ENCODE assay signal across 15 mouse cellular contexts in genomic region chr16:4971626-4972025, GRCm38 (mm10). TPM values are rescaled to one million over a fixed set of nuclear protein-coding genes. Genes with fewer than 3 reads are reported as not detected.
DNase-seq lines count a peak whose midpoint lies in the region; ATAC-seq lines count a peak whose summit lies in the region.
"Had no signal": no experiment of that assay in that cellular context is flagged by ENCODE, and none has a peak within 500 bp of the region (broad histone marks: within the 10 kb centered on the region; RNA-seq: fewer than 3 reads in every experiment).

No protein-coding gene starts in this region.

- 44% methylated on average over 4 of the region's 4 CpGs for WGBS in heart, embryonic 12.5 days

- H3K4me1 ChIP-seq in heart, embryonic 12.5 days (replicated peaks), result peaks cover 7% of the 10 kb centered on the region; the same call in 1 of the 2 replicates
- H3K4me1 ChIP-seq: embryonic facial prominence, embryonic 13.5 days; forebrain, embryonic 13.5 days; hindbrain, embryonic 10.5 days had no signal

- no peak overlapping the region for H3K4me2 ChIP-seq in heart, embryonic 12.5 days
- H3K4me2 ChIP-seq: embryonic facial prominence, embryonic 13.5 days; forebrain, embryonic 13.5 days; liver, embryonic 11.5 days had no signal

- no peaks in the 10 kb centered on the region for H3K36me3 ChIP-seq in heart, embryonic 12.5 days
- H3K36me3 ChIP-seq: embryonic facial prominence, embryonic 13.5 days had no signal

- no peaks in the 10 kb centered on the region for H3K9me3 ChIP-seq in heart, embryonic 12.5 days (replicated peaks)
- H3K9me3 ChIP-seq: embryonic facial prominence, embryonic 13.5 days; forebrain, embryonic 13.5 days; hindbrain, embryonic 10.5 days had no signal

- no peak overlapping the region for H3K4me3 ChIP-seq in heart, embryonic 12.5 days
- H3K4me3 ChIP-seq: embryonic facial prominence, embryonic 13.5 days; forebrain, embryonic 13.5 days; hindbrain, embryonic 10.5 days had no signal

- peak; percentile 3 to 39 for DNase-seq in heart, adult 9 months (ENCODE audit: low spot score in 2 of 2)
- peak; percentile 63 for DNase-seq in thymus, postnatal 0 days (ENCODE audit: low spot score)
- no peak for DNase-seq in thymus, adult 18-20 months
- peak; percentile 21 for DNase-seq in induced T-regulatory cell, adult 2 months (ENCODE audit: low read depth)
- DNase-seq in lung, postnatal 36 days, result peak; percentile 79
- no peak for DNase-seq in frontal cortex, postnatal 14 days (ENCODE audit: low spot score in 2 of 2)
- no peak for DNase-seq in right cerebral cortex, postnatal 36 days (ENCODE audit: low spot score in 2 of 2)
- DNase-seq: adrenal gland, adult 2 months; cerebellum, postnatal 25 days had no signal

- no peak overlapping the region for H3K27ac ChIP-seq in heart, embryonic 12.5 days (ENCODE audit: poor library complexity, severe bottlenecking)
- H3K27ac ChIP-seq: embryonic facial prominence, embryonic 13.5 days; forebrain, embryonic 13.5 days; hindbrain, embryonic 10.5 days had no signal

- ATAC-seq in heart, embryonic 12.5 days (ENCODE audit: insufficient number of reproducible peaks, low FRiP score), result no peak
- ATAC-seq: forebrain, embryonic 13.5 days; intestine, postnatal 0 days had no signal

- no peak overlapping the region for H3K9ac ChIP-seq in heart, embryonic 12.5 days
- H3K9ac ChIP-seq: embryonic facial prominence, embryonic 13.5 days; forebrain, embryonic 13.5 days had no signal

- no peaks in the 10 kb centered on the region for H3K27me3 ChIP-seq in heart, embryonic 12.5 days (replicated peaks)
- H3K27me3 ChIP-seq: embryonic facial prominence, embryonic 13.5 days; forebrain, embryonic 13.5 days had no signal

RNA-seq across cellular contexts. Expression of gene Anks3, which starts 7.6 kb away (rescaled TPM):
- polyA plus RNA-seq in heart, embryonic 12.5 days (2016; fragmentation: Nextera tagmentation; extraction: Ambion mirVana), result 34.4 and 34.8 TPM in 2 replicates
- polyA plus RNA-seq in thymus, postnatal 0 days (2015; fragmentation: Nextera tagmentation; extraction: Ambion mirVana), result 45.3 and 50.3 TPM in 2 replicates

RNA-seq across cellular contexts. Expression of gene Sept12, which starts 26.0 kb away (rescaled TPM):
- not detected in 2 replicates for polyA plus RNA-seq in heart, embryonic 12.5 days (2016; fragmentation: Nextera tagmentation; extraction: Ambion mirVana)
- 0.05 and 0.14 TPM in 2 replicates for polyA plus RNA-seq in thymus, postnatal 0 days (2015; fragmentation: Nextera tagmentation; extraction: Ambion mirVana)
- polyA plus RNA-seq: adrenal gland, adult 2 months; embryonic facial prominence, embryonic 13.5 days; forebrain, embryonic 13.5 days; intestine, postnatal 0 days; liver, embryonic 11.5 days had no signal

RNA-seq across cellular contexts. Expression of gene Nudt16l1, which starts 33.1 kb away (rescaled TPM):
- 92.3 and 97.3 TPM in 2 replicates for polyA plus RNA-seq in heart, embryonic 12.5 days (2016; fragmentation: Nextera tagmentation; extraction: Ambion mirVana)
- polyA plus RNA-seq in thymus, postnatal 0 days (2015; fragmentation: Nextera tagmentation; extraction: Ambion mirVana), result 150 and 151 TPM in 2 replicates

RNA-seq across cellular contexts. Expression of gene Smim22, which starts 35.5 kb away (rescaled TPM):
- polyA plus RNA-seq in heart, embryonic 12.5 days (2016; fragmentation: Nextera tagmentation; extraction: Ambion mirVana), result 2.0 and 3.7 TPM in 2 replicates
- 6.4 and 11.7 TPM in 2 replicates for polyA plus RNA-seq in thymus, postnatal 0 days (2015; fragmentation: Nextera tagmentation; extraction: Ambion mirVana)
- polyA plus RNA-seq: forebrain, embryonic 13.5 days had no signal

RNA-seq across cellular contexts. Expression of gene Rogdi, which starts 41.7 kb away (rescaled TPM):
- 44.1 and 48.3 TPM in 2 replicates for polyA plus RNA-seq in heart, embryonic 12.5 days (2016; fragmentation: Nextera tagmentation; extraction: Ambion mirVana)
- polyA plus RNA-seq in thymus, postnatal 0 days (2015; fragmentation: Nextera tagmentation; extraction: Ambion mirVana), result 35.1 TPM in 2 replicates

Comparison
In these comparisons a context has a peak if more than half of its experiments do, and no peak if none do; other contexts are left out.
1. DNase-seq: peak in heart, adult 9 months (2 of 2), thymus, postnatal 0 days (single experiment), induced T-regulatory cell, adult 2 months (single experiment) and lung, postnatal 36 days (single experiment); none in thymus, adult 18-20 months (0 of 2), frontal cortex, postnatal 14 days (0 of 2) and right cerebral cortex, postnatal 36 days (0 of 2).